Mouse (Mus musculus) MEL (cell line): ENCODE data around the gene Ttc9b.

Experiments
- BHLHE40 ChIP-seq: IDR thresholded peaks from 2 replicates; pipeline ENCODE4 v1.6.1; 2012; ENCODE audit warnings: low read depth, mild to moderate bottlenecking, inconsistent platforms, low read length, improper control_type of control experiment, borderline replicate concordance
- CTCF ChIP-seq, 3 experiments: IDR thresholded peaks in 2 of 3; conservative IDR thresholded peaks in 1 of 3; 2 replicates each; pipeline ENCODE4 v1.5.1; 2011 to 2012; ENCODE audit warnings: low read length in 3 of 3, low read depth in 2 of 3, mild to moderate bottlenecking in 2 of 3, improper control_type of control experiment in 1 of 3, inconsistent platforms in 1 of 3, mixed read lengths in 1 of 3, moderate library complexity in 1 of 3; ENCODE audit not compliant: control insufficient read depth in 1 of 3, insufficient read depth in 1 of 3, poor library complexity in 1 of 3, severe bottlenecking in 1 of 3
- E2F4 ChIP-seq: IDR thresholded peaks from 2 replicates; pipeline ENCODE4 v1.6.1; 2011; ENCODE audit warnings: low read depth, low read length, improper control_type of control experiment, borderline replicate concordance
- EP300 ChIP-seq, 2 experiments: IDR thresholded peaks; 2 replicates each; pipeline ENCODE4 v1.6.1; 2011; ENCODE audit warnings: improper control_type of control experiment in 2 of 2, low read length in 2 of 2, low read depth in 1 of 2, mild to moderate bottlenecking in 1 of 2
- KAT2A ChIP-seq: conservative IDR thresholded peaks from 2 replicates; pipeline ENCODE4 v1.6.1; 2012; ENCODE audit warnings: low read depth, low read length, improper control_type of control experiment, inconsistent platforms
- MAX ChIP-seq: IDR thresholded peaks from 2 replicates; pipeline ENCODE4 v1.6.1; 2011; ENCODE audit warnings: low read length, improper control_type of control experiment
- NRF1 ChIP-seq: IDR thresholded peaks from 2 replicates; pipeline ENCODE4 v1.6.1; 2014; ENCODE audit warnings: low read depth, mild to moderate bottlenecking, inconsistent platforms, low read length, improper control_type of control experiment, moderate library complexity; ENCODE audit not compliant: poor library complexity, insufficient read depth, severe bottlenecking
- POLR2A ChIP-seq, 2 experiments: IDR thresholded peaks; 2 replicates each; pipeline ENCODE4 v1.6.1; 2011 to 2012; ENCODE audit warnings: low read length in 2 of 2, mild to moderate bottlenecking in 2 of 2, control low read depth in 1 of 2, improper control_type of control experiment in 1 of 2, low read depth in 1 of 2, moderate library complexity in 1 of 2; ENCODE audit not compliant: control insufficient read depth in 1 of 2, insufficient read depth in 1 of 2, poor library complexity in 1 of 2
- TAL1 ChIP-seq: IDR thresholded peaks from 2 replicates; pipeline ENCODE4 v1.6.1; 2012; ENCODE audit warnings: mild to moderate bottlenecking, inconsistent platforms, low read length, moderate library complexity, mixed read lengths
- ZNF384 ChIP-seq: IDR thresholded peaks from 2 replicates; pipeline ENCODE4 v1.6.1; 2012; ENCODE audit warnings: low read depth, mild to moderate bottlenecking, inconsistent platforms, low read length, improper control_type of control experiment

GRCm38 (mm10) chr7:27634691-27635090 lies 19.0 kb upstream of the Ttc9b start:
- TF ChIP-seq CTCF (IDR thresholded peaks at IDR 0.05 in 2 of 3, conservative IDR thresholded peaks at IDR 0.05 in 1 of 3; ENCODE audit: control insufficient read depth in 1 of 3, insufficient read depth in 1 of 3, low read depth in 2 of 3, low read length in 3 of 3, poor library complexity in 1 of 3, severe bottlenecking in 1 of 3) = no peak
- no peak for TF ChIP-seq BHLHE40
- no peak for TF ChIP-seq ZNF384
- no peak for TF ChIP-seq NRF1
- TF ChIP-seq EP300 (IDR thresholded peaks at IDR 0.05; ENCODE audit: low read depth in 1 of 2, low read length in 2 of 2) = no peak
- no peak for TF ChIP-seq TAL1
- no peak for TF ChIP-seq E2F4
- no peak for TF ChIP-seq MAX
- TF ChIP-seq POLR2A (IDR thresholded peaks at IDR 0.05; ENCODE audit: control insufficient read depth in 1 of 2, insufficient read depth in 1 of 2, low read depth in 1 of 2, low read length in 2 of 2, poor library complexity in 1 of 2) = no peak
- TF ChIP-seq KAT2A = no peak
